Mouse (Mus musculus): ENCODE results near the gene Neurog3.

Gene Neurog3

DNA sequence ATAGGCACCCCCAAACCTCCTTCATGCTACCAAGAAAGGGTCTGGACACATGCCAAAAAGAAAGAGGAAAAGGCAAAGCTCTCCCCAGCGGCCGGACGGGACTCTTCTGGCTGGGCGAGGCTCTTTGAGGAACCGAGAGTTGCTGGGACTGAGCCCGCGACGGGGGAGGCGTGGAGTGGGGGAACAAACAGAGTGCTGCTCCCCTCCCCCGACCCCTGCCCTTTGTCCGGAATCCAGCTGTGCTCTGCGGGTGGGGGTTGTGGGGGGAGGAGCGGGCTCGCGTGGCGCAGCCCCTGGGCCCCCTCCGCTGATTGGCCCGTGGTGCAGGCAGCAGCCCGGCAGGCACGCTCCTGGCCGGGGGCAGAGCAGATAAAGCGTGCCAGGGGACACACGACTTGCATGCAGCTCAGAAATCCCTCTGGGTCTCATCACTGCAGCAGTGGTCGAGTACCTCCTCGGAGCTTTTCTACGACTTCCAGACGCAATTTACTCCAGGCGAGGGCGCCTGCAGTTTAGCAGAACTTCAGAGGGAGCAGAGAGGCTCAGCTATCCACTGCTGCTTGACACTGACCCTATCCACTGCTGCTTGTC, at the start of gene Neurog3:
Gene Neurog3, plus strand, starts transcription at position 400 of the 591 bp plus-strand sequence.
- DNase-seq (ENCODE audit: low spot score in 2 of 2): peak; percentile 28 to 37

- no peak for DNase-seq (ENCODE audit: low spot score in 2 of 2)
Observed at GRCm38 (mm10) chr10:62086044-62086443, 46.8 kb upstream of the Neurog3 start.

DNA sequence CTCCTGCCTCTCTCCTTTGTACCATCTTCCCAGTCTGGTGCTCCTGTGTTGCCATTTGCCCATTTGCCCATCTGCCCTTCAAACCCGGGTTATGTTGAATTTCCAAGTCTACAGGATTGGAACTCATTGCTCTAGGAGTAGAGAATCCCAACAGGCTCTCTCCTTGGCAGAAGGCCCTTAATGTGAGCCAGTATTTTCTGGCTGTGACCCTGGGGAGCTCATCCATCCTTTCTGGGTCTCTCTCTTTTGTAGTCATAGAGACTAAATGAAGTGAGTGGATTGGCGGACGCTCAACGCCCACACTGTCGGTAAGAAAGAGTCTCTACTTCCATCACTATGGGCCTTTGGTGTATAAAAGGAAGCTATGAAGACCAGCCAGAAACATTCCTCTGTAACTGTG, 46.1 kb upstream of the Neurog3 start:
- no peak for DNase-seq (ENCODE audit: low spot score in 2 of 2)

DNA sequence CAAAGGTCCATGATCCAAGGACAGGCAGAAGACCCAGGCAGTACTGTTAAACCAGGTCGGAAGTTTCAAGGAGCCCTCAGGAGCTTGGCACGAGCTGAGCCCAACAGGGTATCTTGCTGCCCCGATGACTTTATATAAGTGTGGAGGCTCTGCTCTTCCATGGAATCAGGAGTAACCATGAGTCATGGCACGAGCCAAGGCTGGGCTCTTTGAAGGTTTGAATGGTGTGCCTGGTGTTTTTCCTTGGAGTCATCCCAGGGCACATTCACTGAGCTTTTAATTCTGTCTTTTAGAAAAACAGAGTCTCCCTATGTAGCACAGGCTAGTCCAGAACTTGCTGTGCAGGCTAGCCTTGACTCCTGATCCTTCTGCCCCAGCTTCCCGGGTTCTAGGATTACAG, 44.5 kb upstream of the Neurog3 start:
- no peak for DNase-seq (ENCODE audit: low spot score in 2 of 2)

GRCm38 (mm10) chr10:62089071-62089470, 43.8 kb upstream of the Neurog3 start:
- DNase-seq (ENCODE audit: low spot score in 2 of 2): no peak

DNA sequence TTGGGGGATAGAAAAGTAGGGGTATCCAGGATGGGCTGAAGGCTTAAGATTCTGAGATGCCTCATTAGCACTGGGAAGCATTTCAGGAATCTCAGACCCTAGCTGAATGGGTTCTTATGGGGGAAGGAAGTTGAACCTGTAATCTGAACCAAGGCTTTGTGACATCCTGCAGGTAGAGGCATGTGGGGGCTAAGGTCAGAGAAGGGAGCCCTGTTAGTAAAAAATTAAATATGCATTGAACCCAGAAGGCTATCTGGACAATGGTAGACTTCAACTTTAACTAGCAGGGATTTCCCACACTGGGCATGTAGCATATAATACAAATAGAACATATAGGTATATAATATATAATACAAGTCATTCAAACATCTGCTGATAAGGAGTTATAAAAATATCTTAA, 43.4 kb upstream of the Neurog3 start:
- DNase-seq (ENCODE audit: low spot score in 2 of 2): no peak

DNA sequence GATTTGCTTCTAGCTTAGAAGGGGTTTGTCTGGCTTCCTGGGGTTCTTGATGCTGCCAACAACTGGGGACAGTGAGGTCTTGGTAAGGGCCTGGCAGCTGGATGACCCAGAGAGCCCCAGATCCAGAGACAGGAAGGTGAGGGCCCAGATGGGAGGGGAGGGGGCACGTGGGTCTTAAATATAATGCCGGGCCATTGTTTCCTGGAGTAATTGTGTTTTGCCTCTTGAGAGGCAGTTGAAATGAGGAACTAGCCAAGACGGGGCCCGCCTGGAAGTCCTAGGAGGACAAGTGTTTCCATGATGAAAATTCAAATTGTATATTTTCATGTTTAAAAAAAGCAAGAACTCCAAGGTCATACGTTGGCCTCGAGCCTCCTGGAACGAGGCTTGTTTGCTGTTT, 39.0 kb upstream of the Neurog3 start:
- no peak for DNase-seq (ENCODE audit: low spot score in 2 of 2)

DNA sequence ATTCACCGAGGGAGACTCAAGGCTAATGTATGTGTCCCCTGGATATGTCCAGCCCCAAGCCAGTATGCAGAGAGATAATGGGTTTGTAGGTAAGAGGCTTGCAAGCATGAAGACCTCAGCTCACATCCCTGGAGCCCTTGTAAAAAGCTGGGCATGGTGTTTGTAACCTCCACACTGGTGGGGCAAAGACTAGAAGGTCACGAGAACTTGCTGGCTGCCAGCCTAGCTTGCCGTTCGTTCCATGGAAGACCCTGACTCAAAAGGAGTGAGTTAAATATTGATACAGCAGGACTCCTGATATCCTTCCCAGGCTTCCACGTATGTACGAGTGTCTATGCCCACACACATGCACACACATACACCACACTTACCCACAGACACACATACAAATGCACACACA, 38.5 kb upstream of the Neurog3 start:
- DNase-seq (ENCODE audit: low spot score in 2 of 2): no peak

DNA sequence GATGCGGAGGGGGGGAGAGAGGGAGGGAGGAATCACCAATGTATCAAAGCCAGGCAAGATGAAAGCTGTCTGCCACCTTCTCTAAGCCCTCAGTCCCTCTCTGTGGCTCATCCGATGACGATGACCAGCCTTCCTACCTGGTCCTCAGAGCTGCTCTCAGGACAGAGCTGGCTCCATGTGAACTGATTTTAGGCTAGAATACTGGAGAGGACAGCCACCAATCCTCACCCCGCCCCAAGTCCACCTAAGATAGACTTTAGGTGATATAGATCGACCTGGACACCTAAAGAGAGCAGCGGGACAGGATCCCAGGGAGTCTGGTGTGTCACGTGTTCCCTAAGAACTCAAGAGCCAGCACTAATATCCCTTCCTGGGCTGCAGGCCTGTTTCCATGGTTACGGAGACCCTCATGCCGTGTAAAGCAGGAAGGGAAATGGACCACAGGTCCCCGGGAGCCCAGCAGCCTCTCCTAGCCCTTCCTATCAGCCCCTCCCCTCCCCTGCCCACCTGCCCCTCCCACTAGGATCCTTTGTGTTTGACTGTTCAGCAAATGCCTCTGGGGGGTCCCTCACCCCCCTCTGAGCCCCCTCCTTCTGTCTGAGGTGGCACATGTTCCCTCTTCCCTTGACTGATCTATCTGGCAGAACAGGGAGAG, 33.0 kb upstream of the Neurog3 start:
- no peak for DNase-seq (ENCODE audit: low spot score in 2 of 2)

DNA sequence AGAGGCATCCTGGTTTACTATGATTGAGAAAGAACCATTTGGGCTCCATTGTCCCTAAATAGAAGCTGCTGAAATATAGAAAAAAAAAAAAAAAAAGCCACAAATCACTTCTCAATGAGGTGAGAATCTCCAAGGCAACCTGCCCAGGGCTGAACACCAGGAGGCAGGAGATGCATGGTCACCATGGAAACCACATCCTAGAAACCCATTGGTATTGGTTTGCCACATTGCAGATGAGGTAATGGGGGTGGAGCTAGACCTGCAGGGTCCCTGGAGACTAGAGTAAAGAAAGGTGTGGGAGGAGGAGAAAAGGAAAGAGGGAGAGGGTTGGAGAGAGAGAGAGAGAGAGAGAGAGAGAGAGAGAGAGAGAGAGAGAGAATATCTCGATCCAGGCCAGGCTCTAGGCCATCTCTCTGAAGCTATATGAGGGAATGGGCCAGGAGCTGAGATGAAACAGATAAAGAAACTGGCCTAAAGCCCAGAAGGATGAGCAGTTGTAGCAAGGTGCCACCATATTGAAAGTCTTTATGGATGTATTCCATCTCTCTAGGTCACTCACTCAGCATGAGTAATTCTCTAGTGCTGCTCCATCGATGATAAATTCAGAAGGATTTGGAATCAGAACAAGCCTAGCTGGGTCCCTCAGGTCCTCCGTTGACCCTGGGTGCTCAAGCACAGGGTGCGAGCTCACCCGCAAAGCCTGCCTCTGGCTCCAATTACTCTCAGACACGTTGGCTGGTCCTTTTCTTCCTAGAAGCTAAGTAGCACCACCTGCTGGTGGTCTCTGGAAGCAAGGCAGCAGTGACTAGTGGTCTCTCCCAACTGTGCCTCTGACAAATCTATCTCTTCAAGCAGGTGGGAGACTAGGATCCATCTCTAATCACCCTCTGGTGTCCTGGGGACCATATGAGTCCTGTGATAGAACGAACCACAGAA, 31.1 kb upstream of the Neurog3 start:
- DNase-seq (ENCODE audit: low spot score in 2 of 2): peak; percentile 15 to 27

- DNase-seq (ENCODE audit: low spot score in 2 of 2): peak; percentile 27 to 31
Observed at GRCm38 (mm10) chr10:62104835-62105576, 27.9 kb upstream of the Neurog3 start.

- DNase-seq (ENCODE audit: low spot score in 2 of 2): no peak
Observed at GRCm38 (mm10) chr10:62107048-62107447, 25.8 kb upstream of the Neurog3 start.

GRCm38 (mm10) chr10:62110504-62111206, 22.2 kb upstream of the Neurog3 start:
- DNase-seq (ENCODE audit: low spot score in 2 of 2): peak; percentile 57 to 64

- DNase-seq (ENCODE audit: low spot score in 2 of 2): no peak
Observed at GRCm38 (mm10) chr10:62111207-62111576, 21.7 kb upstream of the Neurog3 start.

GRCm38 (mm10) chr10:62113865-62114647, 18.8 kb upstream of the Neurog3 start:
- no peak for DNase-seq (ENCODE audit: low spot score in 2 of 2)

GRCm38 (mm10) chr10:62127137-62127536, 5.8 kb upstream of the Neurog3 start:
- DNase-seq (ENCODE audit: low spot score in 2 of 2): no peak

GRCm38 (mm10) chr10:62127711-62128231, 5.1 kb upstream of the Neurog3 start:
- no peak for DNase-seq (ENCODE audit: low spot score in 2 of 2)

GRCm38 (mm10) chr10:62128316-62128951, 4.5 kb upstream of the Neurog3 start:
- no peak for DNase-seq (ENCODE audit: low spot score in 2 of 2)

GRCm38 (mm10) chr10:62135696-62136470, 3.0 kb downstream of the Neurog3 start:
- no peak for DNase-seq (ENCODE audit: low spot score in 2 of 2)
